Mouse (Mus musculus) lung, embryonic 14.5 days (tissue): ENCODE results near the gene Tcirg1. TPM values are rescaled to one million over a fixed set of nuclear protein-coding genes. Genes with fewer than 3 reads are reported as not detected.

Experiments used
- ATAC-seq: fragments of 200-750 bp; cut with Nextera tagmentation; 2 replicates; pipeline ENCODE4 v1.8.0; 2017; ENCODE audit warnings: mild to moderate bottlenecking, moderate TSS enrichment, moderate library complexity; ENCODE audit not compliant: insufficient read depth
- DNase-seq: peaks from one replicate; pipeline ENCODE4 v3.0.0-alpha.2; 2015
- H3K27ac ChIP-seq: fragments of 300-500 bp; sonication (generic); 2 replicates; pipeline ENCODE4 v1.5.1; 2014; ENCODE audit warnings: low read depth, mild to moderate bottlenecking, moderate library complexity
- H3K27me3 ChIP-seq: fragments of 300-500 bp; sonication (generic); 2 replicates; pipeline ENCODE4 v1.6.1; 2014; ENCODE audit warnings: low read length, control low read depth; ENCODE audit not compliant: insufficient read depth
- H3K36me3 ChIP-seq: fragments of 300-500 bp; sonication (generic); 2 replicates; pipeline ENCODE4 v1.6.1; 2014; ENCODE audit warnings: control low read depth; ENCODE audit not compliant: insufficient read depth
- H3K4me1 ChIP-seq: fragments of 300-500 bp; sonication (generic); 2 replicates; pipeline ENCODE4 v1.6.1; 2014; ENCODE audit warnings: antibody characterized with exemption, control low read depth; ENCODE audit not compliant: insufficient read depth
- H3K4me2 ChIP-seq: fragments of 300-500 bp; sonication (generic); 2 replicates; pipeline ENCODE4 v1.6.1; 2014; ENCODE audit warnings: mild to moderate bottlenecking
- H3K4me3 ChIP-seq: fragments of 300-500 bp; sonication (generic); 2 replicates; pipeline ENCODE4 v1.5.1; 2014; ENCODE audit warnings: low read depth, low read length
- H3K9ac ChIP-seq: fragments of 300-500 bp; sonication (generic); 2 replicates; pipeline ENCODE4 v1.6.1; 2014
- H3K9me3 ChIP-seq: fragments of 300-500 bp; sonication (generic); 2 replicates; pipeline ENCODE4 v1.6.1; 2016; ENCODE audit warnings: low read depth, low read length, control low read depth
- CTCF ChIP-seq: IDR thresholded peaks from 2 replicates; pipeline ENCODE4 v1.5.1; 2016; ENCODE audit warnings: antibody characterized with exemption, low read depth
- WGBS: fragments of 180-500 bp; shearing (Covaris S2); extraction: QIAGEN DNeasy Blood & Tissue Kit; methylation state at CpG from one replicate; pipeline ENCODE4 v1.1.7; 2014; 5-methylcytosine and 5-hydroxymethylcytosine counted together
- polyA plus RNA-seq: library from polyadenylated mRNA; unstranded; fragments of >200 nt; fragmentation: Nextera tagmentation; extraction: Ambion mirVana; gene quantifications from 2 replicates; pipeline ENCODE4 v1.2.1, GENCODE M21; 2014

Tcirg1 gene
- polyA plus RNA-seq, 1 experiment from 2014 or later = 31.7 TPM

DNA sequence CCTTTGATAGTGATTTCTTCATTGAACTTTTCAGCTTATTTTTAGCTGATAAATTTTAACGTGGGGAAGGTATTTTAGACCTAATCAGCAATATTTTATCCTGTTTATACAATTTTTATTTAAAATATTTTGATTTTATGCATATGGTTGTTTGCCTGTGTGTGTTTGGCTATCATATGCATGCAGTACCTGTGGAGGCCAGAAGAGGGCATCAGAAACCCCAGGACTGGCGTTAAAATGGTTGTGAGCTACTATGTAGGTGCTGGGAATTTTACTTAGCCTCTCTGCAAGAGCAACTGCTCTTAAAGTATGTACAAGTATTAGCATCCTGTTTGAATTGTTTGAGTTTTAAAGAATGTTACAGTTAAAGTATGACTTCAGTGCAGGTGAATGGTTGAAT lies 42.0 kb downstream of the Tcirg1 start:
- H3K36me3 ChIP-seq = peaks cover 21% of the 10 kb centered on the region; the same call in 1 of the 2 replicates
- DNase-seq = no peak
- H3K27me3 ChIP-seq = no peaks in the 10 kb centered on the region
- H3K9ac ChIP-seq = no peak overlapping the region
- H3K27ac ChIP-seq = no peak overlapping the region
- peaks cover 3% of the 10 kb centered on the region; the same call in 1 of the 2 replicates for H3K9me3 ChIP-seq
- peak; percentile 48 for TF ChIP-seq CTCF
- ATAC-seq = no peak
- WGBS = 81% methylated on average over 2 of the region's 2 CpGs
- H3K4me2 ChIP-seq = no peak overlapping the region
- H3K4me1 ChIP-seq = no peaks in the 10 kb centered on the region
- no peak overlapping the region for H3K4me3 ChIP-seq

DNA sequence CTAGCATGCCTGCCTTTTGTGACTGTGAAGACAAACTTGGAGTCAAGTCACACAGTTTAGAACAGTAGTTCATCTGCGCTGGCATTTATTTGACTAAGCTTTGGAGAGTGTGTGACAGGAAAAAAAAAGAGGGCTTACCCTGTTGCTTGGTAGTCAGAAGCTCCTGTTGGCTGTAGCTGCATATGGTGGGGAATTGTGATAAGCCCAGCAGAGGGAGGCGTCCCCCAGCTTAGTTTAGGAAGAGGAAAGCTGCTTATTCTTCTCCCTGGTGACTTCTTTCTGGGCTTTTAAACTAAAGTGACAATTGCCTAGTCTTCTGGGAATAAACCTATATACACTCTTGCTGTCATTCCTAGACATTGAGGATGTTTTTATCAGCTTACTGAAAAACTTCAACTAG lies 44.2 kb downstream of the Tcirg1 start:
- Histone ChIP-seq H3K27ac (no peak overlapping the region), H3K4me3 (no peak overlapping the region), H3K4me1 (no peaks in the 10 kb centered on the region), H3K36me3 (peaks cover 21% of the 10 kb centered on the region; the same call in 1 of the 2 replicates), H3K4me2 (no peak overlapping the region), H3K9ac (no peak overlapping the region), H3K27me3 (no peaks in the 10 kb centered on the region), H3K9me3 (peaks cover 3% of the 10 kb centered on the region; the same call in 1 of the 2 replicates)
- TF ChIP-seq CTCF = no peak
- ATAC-seq (no peak), DNase-seq (no peak)
- 62% methylated on average over 2 of the region's 2 CpGs for WGBS

- DNase-seq (no peak), ATAC-seq (no peak)
- WGBS = 72% methylated on average over 3 of the region's 3 CpGs
- H3K27ac ChIP-seq = no peak overlapping the region
- H3K4me1 ChIP-seq = peaks cover 11% of the 10 kb centered on the region
- H3K27me3 ChIP-seq = no peaks in the 10 kb centered on the region
- 0 out of 2 replicates have a peak, but pooled peaks cover 5% of the 10 kb centered on the region for H3K36me3 ChIP-seq
- H3K4me2 ChIP-seq = no peak overlapping the region
- TF ChIP-seq CTCF = no peak
- H3K4me3 ChIP-seq = no peak overlapping the region
- no peaks in the 10 kb centered on the region for H3K9me3 ChIP-seq
- H3K9ac ChIP-seq = no peak overlapping the region
These were observed 49.7 kb downstream of the Tcirg1 start for GRCm38 (mm10) chr19:3857220-3857619.

- peak overlapping the region; percentile 31; the same call in 1 of the 2 replicates for H3K4me2 ChIP-seq
- H3K4me3 ChIP-seq = no peak overlapping the region
- H3K9me3 ChIP-seq = no peaks in the 10 kb centered on the region
- H3K9ac ChIP-seq = no peak overlapping the region
- peaks cover 14% of the 10 kb centered on the region for H3K4me1 ChIP-seq
- ATAC-seq (no peak), DNase-seq (no peak)
- 20% methylated on average over 4 of the region's 4 CpGs for WGBS
- H3K36me3 ChIP-seq = 0 out of 2 replicates have a peak, but pooled peaks cover 2% of the 10 kb centered on the region
- TF ChIP-seq CTCF = no peak
- H3K27ac ChIP-seq = no peak overlapping the region
- H3K27me3 ChIP-seq = no peaks in the 10 kb centered on the region
These were observed 51.3 kb downstream of the Tcirg1 start for GRCm38 (mm10) chr19:3855601-3856000.

DNA sequence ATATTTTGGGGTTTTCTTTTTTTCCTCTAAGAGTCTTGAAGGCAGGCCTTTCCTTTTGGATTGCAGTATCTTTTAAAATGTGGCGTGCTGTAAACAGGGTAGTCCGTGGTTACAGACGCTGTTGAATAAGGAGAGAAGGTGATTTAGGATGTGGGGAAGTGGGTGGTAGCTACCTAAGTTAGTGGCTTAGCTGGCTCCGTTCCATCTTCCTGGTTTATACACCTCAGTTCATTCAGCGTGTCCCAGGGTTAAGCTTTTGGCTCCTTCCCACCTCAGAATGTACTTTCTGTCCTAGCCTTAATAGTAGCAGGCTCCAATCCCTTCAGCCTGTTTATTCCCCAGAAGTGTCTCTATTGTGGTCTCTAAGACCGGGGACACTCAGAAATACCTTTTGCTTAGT lies 51.8 kb downstream of the Tcirg1 start:
- no peak for TF ChIP-seq CTCF
- no peaks in the 10 kb centered on the region for H3K27me3 ChIP-seq
- DNase-seq (no peak), ATAC-seq (no peak)
- no peak overlapping the region for H3K9ac ChIP-seq
- no peaks in the 10 kb centered on the region for H3K9me3 ChIP-seq
- WGBS = 56% methylated on average over 6 of the region's 6 CpGs
- no peaks in the 10 kb centered on the region for H3K36me3 ChIP-seq
- no peak overlapping the region; the same call in 1 of the 2 replicates for H3K27ac ChIP-seq
- no peak overlapping the region for H3K4me3 ChIP-seq
- peak overlapping the region; percentile 31; the same call in 1 of the 2 replicates for H3K4me2 ChIP-seq
- peaks cover 14% of the 10 kb centered on the region for H3K4me1 ChIP-seq

GRCm38 (mm10) chr19:3853891-3854290 lies 53.0 kb downstream of the Tcirg1 start:
- no peaks in the 10 kb centered on the region for H3K27me3 ChIP-seq
- WGBS = 71% methylated on average over 1 of the region's 1 CpGs
- no peaks in the 10 kb centered on the region for H3K9me3 ChIP-seq
- H3K4me3 ChIP-seq = no peak overlapping the region
- H3K4me1 ChIP-seq = peaks cover 14% of the 10 kb centered on the region
- peak overlapping the region; percentile 84 for H3K4me2 ChIP-seq
- H3K27ac ChIP-seq = no peak overlapping the region
- no peak for ATAC-seq
- no peak overlapping the region for H3K9ac ChIP-seq
- DNase-seq = peak; percentile 56
- no peak for TF ChIP-seq CTCF
- no peaks in the 10 kb centered on the region for H3K36me3 ChIP-seq

DNA sequence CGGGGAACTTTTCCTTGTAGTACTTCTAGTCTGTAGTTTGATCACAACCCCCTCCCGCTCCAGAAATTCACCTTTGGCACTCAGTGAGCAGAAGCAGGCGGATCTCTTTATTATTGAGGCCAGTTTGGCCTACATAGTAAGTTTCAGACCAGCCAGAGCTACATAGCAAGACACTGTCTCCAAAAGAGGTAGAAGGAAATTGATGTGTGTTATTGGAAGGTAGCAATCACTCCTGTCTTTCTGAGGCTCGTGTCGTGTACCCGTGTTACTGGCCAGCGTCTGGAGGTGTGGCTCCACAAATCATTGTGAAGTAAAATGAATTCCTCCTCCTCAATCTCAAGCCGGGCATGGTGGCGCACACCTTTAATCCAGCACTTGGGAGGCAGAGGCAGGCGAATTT lies 53.8 kb downstream of the Tcirg1 start:
- no peak for TF ChIP-seq CTCF
- peaks cover 14% of the 10 kb centered on the region for H3K4me1 ChIP-seq
- peak overlapping the region; percentile 84 for H3K4me2 ChIP-seq
- H3K27me3 ChIP-seq = no peaks in the 10 kb centered on the region
- DNase-seq (no peak), ATAC-seq (no peak)
- WGBS = 88% methylated on average over 10 of the region's 10 CpGs
- no peaks in the 10 kb centered on the region for H3K36me3 ChIP-seq
- peak overlapping the region; percentile 90 for H3K4me3 ChIP-seq
- no peak overlapping the region for H3K27ac ChIP-seq
- no peak overlapping the region for H3K9ac ChIP-seq
- H3K9me3 ChIP-seq = no peaks in the 10 kb centered on the region
